Mouse (Mus musculus) left cerebral cortex, adult 18-20 months (tissue): Measurements from ENCODE around the gene Bdkrb1. TPM values are rescaled to one million over a fixed set of nuclear protein-coding genes. Genes with fewer than 3 reads are reported as not detected.

Source experiments
- DNase-seq, 2 experiments: peaks; one replicate each; pipeline ENCODE4 v3.0.0; 2021 to 2022; ENCODE audit warnings: low spot score in 2 of 2, mixed read lengths in 1 of 2
- total RNA-seq, 2 experiments: library from RNA; stranded (reverse); gene quantifications; 2 replicates each; pipeline ENCODE4 v1.2.3; 2021

Bdkrb1 gene
- total RNA-seq, 2 experiments from 2014 or later = not detected

GRCm38 (mm10) chr12:105597135-105597534, 5.8 kb upstream of the Bdkrb1 start:
- no peak for DNase-seq

- no peak for DNase-seq
Observed at GRCm38 (mm10) chr12:105598503-105598902, 4.4 kb upstream of the Bdkrb1 start.

GRCm38 (mm10) chr12:105599098-105599497, 3.8 kb upstream of the Bdkrb1 start:
- DNase-seq = no peak

- DNase-seq = no peak
Observed at GRCm38 (mm10) chr12:105601586-105601985, 1.3 kb upstream of the Bdkrb1 start.

- DNase-seq = no peak
Observed at GRCm38 (mm10) chr12:105603904-105604303, 1.0 kb downstream of the Bdkrb1 start.

- no peak for DNase-seq
Observed at GRCm38 (mm10) chr12:105605212-105605611, 2.3 kb downstream of the Bdkrb1 start.

GRCm38 (mm10) chr12:105606881-105607280, 4.0 kb downstream of the Bdkrb1 start:
- DNase-seq = no peak

DNA sequence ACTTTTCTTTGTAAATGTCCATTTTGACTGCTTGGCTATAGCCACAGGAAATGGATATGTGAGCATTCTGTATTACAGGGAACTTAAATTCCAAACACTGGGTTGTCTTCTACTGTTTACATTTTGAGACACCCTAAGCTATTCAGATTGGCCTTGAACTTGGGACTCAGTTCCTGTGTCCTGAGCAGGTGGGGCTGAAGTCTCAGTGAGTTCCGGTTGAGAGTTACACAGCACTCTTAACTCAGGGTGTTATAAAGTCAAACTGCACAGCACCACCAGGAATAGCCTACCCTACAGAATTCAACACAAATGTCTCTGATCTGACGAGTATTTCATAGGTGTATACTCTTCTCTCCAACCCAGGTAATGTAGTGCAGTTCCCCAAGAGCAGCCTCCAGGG, 8.2 kb downstream of the Bdkrb1 start:
- DNase-seq = no peak

GRCm38 (mm10) chr12:105611748-105612147, 8.9 kb downstream of the Bdkrb1 start:
- DNase-seq = peak; percentile 47 to 74

GRCm38 (mm10) chr12:105613559-105613958, 10.7 kb downstream of the Bdkrb1 start:
- no peak for DNase-seq

DNA sequence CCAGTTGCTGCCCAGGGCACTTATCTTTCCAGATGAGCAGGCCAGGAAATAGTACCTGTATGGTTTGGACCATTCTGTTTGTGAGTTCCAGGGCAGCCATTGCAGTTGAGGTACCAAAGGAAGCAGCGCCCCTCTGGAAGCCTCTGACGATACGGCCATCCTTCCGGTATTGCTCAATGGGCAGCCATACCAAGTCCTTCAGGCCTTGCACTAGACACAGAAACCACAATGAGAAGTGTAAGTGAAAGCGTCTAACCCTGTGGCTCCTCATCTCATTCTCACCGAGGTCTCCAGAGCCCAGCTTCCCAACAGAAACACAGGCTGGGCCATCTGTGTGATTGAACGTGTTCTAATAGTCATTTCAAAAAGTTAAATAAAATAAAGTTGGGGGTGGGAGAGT, 19.2 kb downstream of the Bdkrb1 start:
- DNase-seq = no peak

DNA sequence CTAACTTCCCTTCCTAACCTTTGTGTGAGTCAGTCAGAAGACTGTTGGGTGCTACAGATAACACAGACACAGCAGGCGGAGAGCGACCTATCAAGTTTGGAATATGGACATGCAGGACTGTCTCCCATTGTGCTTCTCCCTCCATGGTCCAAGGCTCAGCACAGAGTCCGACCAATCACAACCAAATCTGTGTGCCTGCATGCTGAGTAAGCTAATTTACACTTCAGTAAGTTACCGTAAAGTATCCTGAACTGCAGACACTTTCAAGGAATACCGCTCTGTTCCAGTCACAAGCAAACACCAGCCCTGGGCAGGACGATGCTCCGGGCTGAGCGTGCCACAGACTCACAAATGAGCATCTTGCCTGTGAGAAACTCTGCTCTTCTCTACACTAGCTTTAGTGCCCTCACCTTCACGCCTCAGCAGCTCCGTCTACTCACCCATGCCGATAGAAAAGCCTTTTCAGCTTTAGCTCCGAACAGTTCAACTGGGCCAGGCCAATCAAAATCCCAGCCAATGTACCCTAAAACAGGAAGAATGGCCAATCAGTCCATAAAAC, 20.2 kb downstream of the Bdkrb1 start:
- no peak for DNase-seq

DNA sequence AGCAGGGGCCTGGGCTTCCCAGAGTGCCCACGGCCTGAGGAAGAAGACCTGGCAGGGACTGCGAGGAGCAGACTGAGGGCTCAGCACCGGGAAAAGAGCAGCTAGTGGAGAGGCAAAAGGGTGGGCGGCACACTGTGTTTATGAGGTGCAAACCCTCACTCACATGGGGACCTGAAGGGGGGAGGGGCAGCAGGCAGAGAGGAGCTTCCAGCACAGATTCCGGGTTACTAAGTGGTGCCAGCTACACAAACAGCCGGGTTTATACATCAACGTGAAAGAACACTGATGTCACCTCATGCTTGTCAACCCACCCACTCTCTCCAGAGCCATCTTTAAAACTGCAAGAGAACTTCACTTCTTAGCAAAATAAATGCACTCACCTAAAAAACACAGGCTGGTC, 22.9 kb downstream of the Bdkrb1 start:
- peak; percentile 22 to 23 for DNase-seq

DNA sequence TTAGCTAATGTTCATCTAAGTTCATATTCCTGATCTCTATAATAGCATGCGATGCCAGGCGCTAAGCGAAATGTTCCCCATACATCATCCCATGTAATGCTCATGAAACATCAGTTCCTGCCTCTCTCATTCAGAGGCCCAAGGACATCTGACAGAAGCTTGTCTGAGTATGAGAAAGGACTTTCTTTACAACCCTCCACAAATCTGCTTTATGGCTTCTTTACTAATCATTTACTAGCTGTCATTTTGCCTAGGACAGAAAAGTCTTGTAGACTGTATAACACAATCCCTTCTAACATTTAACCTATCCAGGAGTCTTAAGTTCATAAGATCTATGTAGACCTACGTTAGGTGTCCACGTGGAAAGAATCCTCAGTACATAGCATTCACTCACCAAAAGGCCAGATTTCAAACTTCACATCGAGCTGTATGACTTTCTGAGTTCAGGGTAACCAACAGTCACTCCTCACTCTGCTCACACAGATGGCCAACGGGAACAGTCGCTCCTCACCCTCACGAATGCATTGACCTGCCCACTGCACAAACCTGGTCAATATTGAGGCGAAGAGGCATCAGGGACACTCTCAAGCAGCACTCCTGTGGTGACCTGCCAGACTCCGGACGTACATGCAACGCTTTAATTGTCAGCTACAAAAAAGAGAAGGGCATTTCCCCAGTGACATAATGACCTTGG, 31.6 kb downstream of the Bdkrb1 start:
- no peak for DNase-seq

GRCm38 (mm10) chr12:105636551-105636950, 33.7 kb downstream of the Bdkrb1 start:
- no peak for DNase-seq

GRCm38 (mm10) chr12:105637554-105637953, 34.7 kb downstream of the Bdkrb1 start:
- DNase-seq = no peak

DNA sequence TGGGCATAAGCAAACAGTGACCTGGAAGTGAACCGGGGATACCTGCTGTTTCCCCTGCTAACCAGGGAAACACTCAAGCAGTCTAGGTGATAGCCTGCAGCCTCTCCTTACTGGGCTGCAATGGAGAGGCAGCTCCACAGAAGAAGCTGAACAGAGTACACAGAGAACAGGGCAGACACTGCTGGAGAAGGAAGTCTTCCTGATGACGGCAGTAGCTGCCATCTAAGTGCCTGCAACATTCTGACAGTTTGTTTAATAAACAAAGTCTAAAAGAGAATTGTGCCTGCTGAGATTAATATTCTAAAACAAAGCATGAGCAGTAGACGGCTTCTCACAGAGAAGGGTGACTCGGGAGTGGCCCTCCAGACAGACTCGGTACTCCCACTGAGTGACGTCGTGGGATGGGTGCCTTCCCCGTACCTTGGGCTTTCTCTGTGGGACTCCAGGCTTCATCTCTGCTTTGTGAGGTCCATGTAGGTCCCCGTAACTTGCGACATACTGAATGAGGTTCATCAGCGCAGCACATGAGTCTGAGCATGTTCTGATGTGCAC, 40.0 kb downstream of the Bdkrb1 start:
- DNase-seq = no peak

Other genes with a start within 250 kb of the Bdkrb1 start
- gene D430019H16Rik, start 149.2 kb upstream of the Bdkrb1 start, total RNA-seq = 10 to 100 TPM; 75.0 to 80.6 TPM
- gene Bdkrb2, start 39.9 kb upstream of the Bdkrb1 start, total RNA-seq = under 1 TPM; 0.58 to 0.96 TPM
- gene Gskip, start 81.7 kb downstream of the Bdkrb1 start, total RNA-seq = 10 to 100 TPM; 29.2 to 31.8 TPM
- gene Atg2b, start 82.1 kb downstream of the Bdkrb1 start, total RNA-seq = 10 to 100 TPM; 50.0 to 51.2 TPM
- gene Ak7, start 102.9 kb downstream of the Bdkrb1 start, total RNA-seq = 1 to 10 TPM in 1 of 2 experiments, not detected in 1; 1.2 TPM
- gene Papola, start 181.6 kb downstream of the Bdkrb1 start, total RNA-seq = 100 to 1,000 TPM; 146 to 157 TPM